Mouse (Mus musculus) MEL (cell line): ENCODE results near the gene Atg13.

Experiments
- CHD1 ChIP-seq: IDR thresholded peaks from 2 replicates; pipeline ENCODE4 v1.6.1; 2012; ENCODE audit warnings: low read depth, mild to moderate bottlenecking, inconsistent platforms, low read length, improper control_type of control experiment
- CHD2 ChIP-seq: IDR thresholded peaks from 2 replicates; pipeline ENCODE4 v1.6.1; 2011; ENCODE audit warnings: low read length, improper control_type of control experiment
- CTCF ChIP-seq, 3 experiments: IDR thresholded peaks in 2 of 3; conservative IDR thresholded peaks in 1 of 3; 2 replicates each; pipeline ENCODE4 v1.5.1; 2011 to 2012; ENCODE audit warnings: low read length in 3 of 3, low read depth in 2 of 3, mild to moderate bottlenecking in 2 of 3, improper control_type of control experiment in 1 of 3, inconsistent platforms in 1 of 3, mixed read lengths in 1 of 3, moderate library complexity in 1 of 3; ENCODE audit not compliant: control insufficient read depth in 1 of 3, insufficient read depth in 1 of 3, poor library complexity in 1 of 3, severe bottlenecking in 1 of 3
- E2F4 ChIP-seq: IDR thresholded peaks from 2 replicates; pipeline ENCODE4 v1.6.1; 2011; ENCODE audit warnings: low read depth, low read length, improper control_type of control experiment, borderline replicate concordance
- ELF1 ChIP-seq: IDR thresholded peaks from 2 replicates; pipeline ENCODE4 v1.6.1; 2014; ENCODE audit warnings: low read depth, mild to moderate bottlenecking, inconsistent platforms, low read length, improper control_type of control experiment, moderate library complexity
- EP300 ChIP-seq, 2 experiments: IDR thresholded peaks; 2 replicates each; pipeline ENCODE4 v1.6.1; 2011; ENCODE audit warnings: improper control_type of control experiment in 2 of 2, low read length in 2 of 2, low read depth in 1 of 2, mild to moderate bottlenecking in 1 of 2
- GATA1 ChIP-seq: IDR thresholded peaks from 2 replicates; pipeline ENCODE4 v1.6.1; 2011; ENCODE audit warnings: low read depth, low read length, improper control_type of control experiment
- MAX ChIP-seq: IDR thresholded peaks from 2 replicates; pipeline ENCODE4 v1.6.1; 2011; ENCODE audit warnings: low read length, improper control_type of control experiment
- POLR2A ChIP-seq, 2 experiments: IDR thresholded peaks; 2 replicates each; pipeline ENCODE4 v1.6.1; 2011 to 2012; ENCODE audit warnings: low read length in 2 of 2, mild to moderate bottlenecking in 2 of 2, control low read depth in 1 of 2, improper control_type of control experiment in 1 of 2, low read depth in 1 of 2, moderate library complexity in 1 of 2; ENCODE audit not compliant: control insufficient read depth in 1 of 2, insufficient read depth in 1 of 2, poor library complexity in 1 of 2
- POLR2AphosphoS2 ChIP-seq: IDR thresholded peaks from 2 replicates; pipeline ENCODE4 v1.6.1; 2011; ENCODE audit warnings: low read length, improper control_type of control experiment
- SMC3 ChIP-seq: IDR thresholded peaks from 2 replicates; pipeline ENCODE4 v1.6.1; 2011; ENCODE audit warnings: low read depth, low read length, improper control_type of control experiment
- USF1 ChIP-seq: IDR thresholded peaks from 2 replicates; pipeline ENCODE4 v1.6.1; 2014; ENCODE audit warnings: low read depth, mild to moderate bottlenecking, inconsistent platforms, low read length, improper control_type of control experiment, moderate library complexity
- ZKSCAN1 ChIP-seq: IDR thresholded peaks from 2 replicates; pipeline ENCODE4 v1.6.1; 2012; ENCODE audit warnings: low read depth, mild to moderate bottlenecking, inconsistent platforms, low read length, improper control_type of control experiment, moderate library complexity
- ZNF384 ChIP-seq: IDR thresholded peaks from 2 replicates; pipeline ENCODE4 v1.6.1; 2012; ENCODE audit warnings: low read depth, mild to moderate bottlenecking, inconsistent platforms, low read length, improper control_type of control experiment

DNA sequence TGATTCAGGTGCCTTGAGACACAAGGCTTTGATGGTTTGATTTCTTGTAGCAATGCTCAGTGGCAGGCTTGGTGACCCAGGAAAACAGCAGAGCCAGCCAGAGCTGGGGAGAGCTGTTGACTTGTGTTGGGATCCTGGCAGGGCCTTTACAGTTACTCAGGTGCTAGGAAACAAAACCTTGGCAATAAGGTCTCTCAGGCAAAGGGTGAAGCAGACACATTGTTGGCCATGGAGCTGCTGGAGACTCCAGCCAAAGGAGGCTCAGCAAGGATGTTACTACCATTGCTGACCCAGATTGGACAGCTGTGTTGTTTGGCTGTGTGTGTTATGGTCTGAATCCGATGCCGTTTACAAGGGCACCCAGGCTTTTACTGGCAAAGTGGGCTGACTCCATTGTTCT lies 36.8 kb downstream of the Atg13 start:
- TF ChIP-seq MAX (no peak), ELF1 (no peak), POLR2A (IDR thresholded peaks at IDR 0.05; ENCODE audit: control insufficient read depth in 1 of 2, insufficient read depth in 1 of 2, low read depth in 1 of 2, low read length in 2 of 2, poor library complexity in 1 of 2) (no peak), CTCF (IDR thresholded peaks at IDR 0.05 in 2 of 3, conservative IDR thresholded peaks at IDR 0.05 in 1 of 3; ENCODE audit: control insufficient read depth in 1 of 3, insufficient read depth in 1 of 3, low read depth in 2 of 3, low read length in 3 of 3, poor library complexity in 1 of 3, severe bottlenecking in 1 of 3) (no peak), GATA1 (no peak), USF1 (no peak), SMC3 (no peak), EP300 (IDR thresholded peaks at IDR 0.05; ENCODE audit: low read depth in 1 of 2, low read length in 2 of 2) (no peak), ZKSCAN1 (no peak), POLR2AphosphoS2 (no peak), E2F4 (no peak), CHD1 (no peak), ZNF384 (no peak), CHD2 (no peak)
